Mouse (Mus musculus) MN1 (cell line): Measurements from ENCODE around the gene Gse1.

Experiments
- DNase-seq: peaks from one replicate; pipeline ENCODE4 v3.0.0-alpha.2; 2016; ENCODE audit warnings: low spot score

Gse1 gene

DNA sequence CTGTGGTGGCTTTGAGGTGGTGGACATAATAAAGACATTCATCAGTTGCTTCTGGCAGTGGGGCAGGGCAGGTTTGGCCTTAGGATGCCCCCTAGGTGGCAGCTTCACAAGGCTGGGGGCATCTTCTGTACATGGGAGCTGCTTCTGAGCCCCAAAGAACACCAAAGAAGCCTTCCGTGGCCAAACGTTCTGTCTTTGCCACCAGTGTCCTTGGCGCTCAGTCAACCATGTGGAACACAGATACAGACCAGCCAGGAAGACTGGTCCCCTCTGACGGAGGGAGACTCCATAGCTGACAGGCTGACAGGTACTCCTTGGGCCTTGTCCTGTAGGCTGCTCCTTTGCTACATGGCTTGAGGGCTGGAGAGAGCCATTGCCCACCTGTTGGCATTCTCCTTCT lies 45.2 kb downstream of the Gse1 start:
- no peak for DNase-seq

DNA sequence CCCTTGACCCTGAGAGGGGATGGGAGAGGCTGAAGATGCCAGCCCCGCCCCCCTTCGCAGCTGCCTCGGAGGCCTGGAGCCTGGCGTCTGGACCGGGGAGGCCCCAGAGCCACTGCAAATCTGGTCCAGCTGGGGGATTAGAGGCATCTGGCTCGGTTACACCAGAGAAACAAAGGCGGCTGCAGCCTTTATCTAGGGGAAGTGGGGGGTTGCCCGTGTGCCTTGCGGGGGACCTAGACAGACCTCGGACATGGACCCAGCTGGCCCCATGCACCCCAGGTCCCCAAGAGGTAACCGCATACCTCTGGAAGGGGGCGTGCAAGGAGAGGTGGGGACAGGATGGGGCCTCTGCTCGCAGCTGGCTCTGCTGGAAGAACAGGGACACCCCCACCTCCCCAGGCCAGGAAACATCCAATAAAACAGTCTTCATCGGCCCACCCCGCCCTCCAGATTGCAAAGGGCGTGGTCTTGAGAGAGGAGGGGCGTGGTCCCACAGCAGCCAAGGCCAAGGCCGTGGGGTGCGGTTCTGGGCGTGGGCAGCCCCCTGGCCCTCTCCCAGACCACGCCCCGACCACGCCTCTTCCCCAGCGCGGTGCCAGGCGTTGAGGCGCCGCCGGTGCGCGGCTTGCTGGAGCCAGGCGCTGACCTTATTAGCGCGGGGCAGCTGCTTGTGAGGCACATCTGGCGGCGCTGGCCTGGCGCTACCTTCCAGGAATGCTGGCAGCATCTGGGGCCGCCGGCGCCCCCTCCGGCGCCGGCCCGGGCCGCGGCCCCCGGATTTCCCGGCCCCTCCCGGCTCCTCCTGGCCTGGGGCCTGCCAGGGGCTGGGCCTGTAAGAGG lies 48.0 kb downstream of the Gse1 start:
- peak; percentile 99 for DNase-seq

DNA sequence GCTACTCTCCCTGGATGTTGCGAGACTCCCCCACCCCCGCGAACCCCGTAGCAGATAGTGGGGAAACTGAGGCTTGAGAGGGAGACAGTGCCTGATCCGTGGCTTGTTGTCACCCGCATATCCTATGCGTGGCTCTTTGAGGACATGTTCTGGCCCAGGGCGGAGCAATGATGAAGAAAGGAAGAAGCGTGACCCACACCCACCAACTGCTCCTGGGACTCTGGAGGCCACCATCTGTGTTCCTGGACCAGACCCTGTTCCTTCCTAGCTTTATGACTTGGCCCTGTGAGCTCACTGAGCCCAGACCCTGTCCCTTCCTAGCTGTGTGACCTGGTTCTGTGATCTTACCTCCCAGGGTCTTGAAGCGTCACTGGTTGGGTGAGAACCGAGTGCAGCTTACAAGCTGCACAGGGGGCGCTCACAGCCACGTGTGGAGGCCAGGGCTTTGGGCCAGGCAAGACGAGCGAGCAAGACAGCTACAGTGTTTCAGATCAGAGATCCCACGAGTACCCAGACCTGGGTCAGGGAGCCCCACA lies 48.7 kb downstream of the Gse1 start:
- DNase-seq, result peak; percentile 83

DNA sequence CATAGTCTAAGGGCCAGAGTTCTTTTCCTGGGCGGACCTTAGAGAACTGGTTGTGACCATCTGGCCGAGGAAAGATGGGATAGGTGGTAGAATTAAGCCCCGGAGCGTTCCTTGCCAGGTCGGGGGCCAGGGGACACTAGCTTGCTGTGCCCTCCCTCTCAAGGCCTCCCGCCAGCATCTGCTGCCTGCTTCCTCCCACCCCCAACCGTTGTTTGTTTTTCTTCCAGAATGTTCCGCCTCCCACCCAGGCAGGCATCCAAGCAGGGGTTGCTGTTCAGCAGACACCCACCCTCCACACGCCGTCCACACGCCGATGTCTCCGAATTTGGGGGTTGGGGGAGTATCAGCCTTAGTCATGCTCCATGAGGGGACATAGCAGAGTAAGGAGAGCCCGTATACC lies 49.8 kb downstream of the Gse1 start:
- DNase-seq, result no peak

DNA sequence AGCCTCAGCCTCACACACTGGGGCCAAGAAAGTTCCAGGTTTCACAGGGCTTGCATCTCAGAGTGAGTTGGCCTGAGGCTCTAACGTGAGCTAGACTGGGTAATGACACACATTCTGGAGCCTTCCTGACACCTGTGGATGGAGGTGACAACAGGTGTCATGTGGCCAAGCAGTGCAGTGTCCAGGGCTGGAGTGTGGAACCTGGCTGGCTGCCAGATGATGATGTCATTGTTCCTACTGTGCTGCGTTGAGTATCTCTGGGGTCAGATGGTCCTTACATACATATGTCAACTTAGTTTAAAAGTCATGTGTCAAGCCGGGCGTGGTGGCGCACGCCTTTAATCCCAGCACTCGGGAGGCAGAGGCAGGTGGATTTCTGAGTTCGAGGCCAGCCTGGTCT lies 51.2 kb downstream of the Gse1 start:
- DNase-seq, result peak; percentile 71

DNA sequence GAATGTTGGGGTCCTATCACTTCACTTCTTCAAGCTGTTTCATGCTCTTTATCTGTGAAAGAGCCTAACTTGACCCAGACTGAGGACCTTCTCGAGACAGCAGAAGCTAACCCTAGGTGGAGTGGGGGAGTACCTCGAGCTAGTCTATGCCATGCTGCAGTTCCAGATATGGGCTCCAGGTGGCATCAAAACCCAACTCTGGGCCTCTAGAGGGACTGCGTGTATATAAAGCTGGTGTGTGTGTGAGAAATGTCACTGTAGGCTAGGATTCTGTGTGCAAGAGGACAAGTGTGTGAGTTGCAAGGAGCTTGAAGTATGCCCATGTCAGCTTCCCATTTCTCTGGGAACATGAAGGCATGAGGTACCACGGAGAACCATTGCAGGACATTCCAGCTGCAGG lies 53.2 kb downstream of the Gse1 start:
- DNase-seq, result peak; percentile 91

DNA sequence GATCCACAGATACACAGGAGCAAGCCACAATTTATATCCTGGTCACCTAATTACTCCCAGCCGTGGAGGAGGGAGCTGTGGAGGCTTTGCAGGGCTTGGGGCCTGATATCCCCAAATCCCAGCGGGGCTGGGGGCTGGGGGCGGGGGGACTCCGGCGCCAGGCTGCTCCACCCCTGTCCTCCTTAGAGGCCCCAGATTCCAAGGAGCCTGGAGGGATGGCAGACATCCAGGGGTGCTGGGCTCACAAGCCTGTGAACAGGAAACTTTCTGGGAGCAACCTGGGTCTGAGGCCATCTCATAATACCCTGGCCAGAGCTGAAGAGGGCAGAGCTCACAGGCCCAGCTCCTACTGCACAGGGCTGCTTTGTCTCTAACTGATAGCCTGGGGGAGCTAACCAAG lies 54.2 kb downstream of the Gse1 start:
- peak; percentile 66 for DNase-seq

DNA sequence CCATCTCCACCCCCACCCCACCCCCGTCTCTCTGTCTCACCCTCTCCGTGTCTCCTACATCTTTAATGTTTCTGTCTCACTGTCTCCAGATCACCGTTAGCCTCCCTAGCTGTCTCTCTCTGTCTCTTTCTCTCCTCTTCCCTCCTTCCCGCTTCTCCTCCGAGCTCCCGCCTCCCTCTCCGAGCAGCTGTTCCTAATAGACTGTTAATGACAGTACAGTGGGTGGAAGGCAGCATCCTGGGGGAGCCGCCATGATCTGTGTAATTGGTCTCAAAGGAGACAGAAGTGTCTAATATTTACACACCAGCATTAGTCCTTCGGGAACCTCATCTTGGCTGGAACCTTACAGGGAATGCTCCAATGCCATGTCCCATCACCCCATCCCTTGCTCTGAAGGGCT lies 56.0 kb downstream of the Gse1 start:
- DNase-seq, result no peak

DNA sequence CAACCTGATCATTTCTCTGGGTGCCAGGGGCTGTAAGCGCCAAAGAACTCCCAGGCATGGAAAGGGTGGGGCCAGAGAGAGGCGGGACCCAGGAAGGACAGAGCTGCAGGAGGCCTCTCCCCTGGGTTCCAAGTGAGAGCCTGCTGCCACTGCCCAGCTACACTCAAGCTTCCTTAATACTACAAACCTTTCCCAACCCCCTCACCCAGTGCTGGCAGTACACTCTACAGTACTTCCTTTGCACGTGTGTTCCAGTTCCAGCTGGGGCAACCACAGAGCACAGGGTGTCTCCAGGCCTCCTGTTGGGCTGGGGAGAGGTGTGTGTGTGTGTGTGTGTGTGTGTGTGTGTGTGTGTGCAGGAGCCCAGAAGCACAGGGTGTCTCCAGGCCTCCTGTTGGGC lies 56.8 kb downstream of the Gse1 start:
- peak; percentile 77 for DNase-seq

DNA sequence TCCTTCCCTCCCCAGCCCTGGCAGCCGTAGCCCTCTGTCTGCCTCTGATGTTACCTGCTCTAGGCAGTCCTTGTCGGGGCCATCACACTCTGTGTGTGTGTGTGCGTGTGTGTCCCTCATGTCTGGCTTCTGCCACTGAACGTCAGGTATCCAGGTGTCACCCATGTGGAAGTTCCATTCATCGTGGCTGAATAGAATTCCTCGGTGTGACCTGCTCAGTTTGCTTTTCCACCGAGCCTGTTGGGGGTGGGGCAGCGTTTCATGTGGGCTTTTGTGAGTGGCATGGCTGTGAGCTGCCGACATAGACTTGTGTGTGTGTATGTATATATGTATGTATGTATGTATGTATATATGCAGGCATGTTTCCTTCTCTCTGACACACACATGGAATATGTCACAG lies 57.6 kb downstream of the Gse1 start:
- DNase-seq, result no peak

DNA sequence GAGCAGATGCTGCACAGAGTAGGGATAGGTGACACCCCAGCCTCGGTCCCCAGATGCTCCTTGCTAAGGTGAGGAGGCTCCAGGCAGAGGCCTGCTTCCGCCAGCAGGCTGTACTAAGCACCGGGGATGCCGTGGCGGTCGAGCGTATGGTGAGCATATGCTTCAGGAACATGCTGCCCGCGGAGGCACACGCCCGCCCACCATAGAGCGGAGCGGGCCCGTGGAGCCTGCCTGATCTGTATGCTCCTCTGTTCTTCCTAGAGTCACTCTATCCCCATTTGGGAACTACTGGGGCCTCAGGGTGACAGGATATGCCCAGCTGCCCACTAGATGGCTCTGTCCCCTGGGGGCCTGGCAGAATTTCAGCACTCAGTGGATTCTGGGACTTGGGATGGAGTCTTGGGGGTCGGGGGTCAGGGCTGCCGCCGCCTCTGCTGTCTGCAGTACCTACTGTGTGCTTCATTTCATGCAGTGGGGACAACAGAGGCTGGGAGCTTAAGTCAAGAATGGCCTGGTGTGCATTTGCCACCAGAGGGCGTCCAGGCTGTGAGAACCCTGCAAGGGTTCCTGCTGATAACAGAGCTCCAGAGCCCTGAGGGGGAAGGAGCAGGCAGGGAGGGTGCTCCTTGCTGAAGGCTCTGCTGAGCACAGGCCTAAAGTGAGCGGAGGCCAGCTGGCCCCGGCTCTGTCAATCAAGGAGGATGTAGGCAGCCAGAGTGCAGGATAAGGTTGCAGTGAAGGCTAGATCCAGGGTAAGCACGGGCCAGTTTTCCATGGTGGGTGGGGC lies 60.1 kb downstream of the Gse1 start:
- peak; percentile 91 for DNase-seq

DNA sequence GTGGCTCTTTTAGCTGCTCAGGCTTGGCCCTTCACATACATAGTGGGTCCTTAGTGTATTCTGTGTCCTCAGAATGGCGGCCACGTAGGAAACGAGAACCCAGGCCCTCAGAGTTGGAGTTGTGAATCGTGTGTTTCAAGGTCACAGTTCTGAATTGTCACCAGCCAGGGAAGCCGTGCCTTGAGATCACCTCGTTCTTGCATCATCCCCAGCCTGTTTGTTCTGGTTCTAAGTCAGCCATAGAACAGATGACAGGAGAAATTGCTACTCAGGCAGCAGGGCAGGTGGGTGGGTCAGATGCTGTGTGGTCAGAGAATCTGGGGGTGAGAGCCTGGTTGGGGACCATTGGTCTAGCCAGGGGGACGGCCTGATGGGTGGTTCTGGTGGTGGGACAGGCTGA lies 60.9 kb downstream of the Gse1 start:
- DNase-seq, result no peak

DNA sequence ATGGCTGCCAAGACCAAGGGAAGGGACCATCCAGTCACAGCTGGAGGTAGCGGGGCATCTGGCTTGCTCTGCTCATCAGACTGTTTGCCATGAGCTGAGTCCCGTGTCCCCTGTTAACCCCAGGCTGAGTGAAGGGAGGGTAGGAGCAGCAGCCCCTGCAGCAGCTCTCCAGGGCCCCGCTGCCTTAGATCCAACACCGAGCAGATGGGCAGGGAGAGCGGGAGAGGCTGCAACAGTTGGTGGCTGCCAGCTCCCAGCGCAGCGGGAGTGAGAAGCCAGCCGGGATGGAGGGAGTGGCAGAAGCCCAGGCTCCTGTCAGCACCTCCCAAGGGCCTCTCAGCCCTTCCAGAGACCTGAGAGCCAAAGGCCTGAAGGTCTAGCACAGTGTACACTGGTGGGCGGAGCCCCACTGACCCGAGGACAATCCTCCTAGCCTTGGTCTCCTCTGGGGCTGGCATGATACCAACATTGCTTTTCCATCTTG lies 61.5 kb downstream of the Gse1 start:
- DNase-seq, result peak; percentile 88

DNA sequence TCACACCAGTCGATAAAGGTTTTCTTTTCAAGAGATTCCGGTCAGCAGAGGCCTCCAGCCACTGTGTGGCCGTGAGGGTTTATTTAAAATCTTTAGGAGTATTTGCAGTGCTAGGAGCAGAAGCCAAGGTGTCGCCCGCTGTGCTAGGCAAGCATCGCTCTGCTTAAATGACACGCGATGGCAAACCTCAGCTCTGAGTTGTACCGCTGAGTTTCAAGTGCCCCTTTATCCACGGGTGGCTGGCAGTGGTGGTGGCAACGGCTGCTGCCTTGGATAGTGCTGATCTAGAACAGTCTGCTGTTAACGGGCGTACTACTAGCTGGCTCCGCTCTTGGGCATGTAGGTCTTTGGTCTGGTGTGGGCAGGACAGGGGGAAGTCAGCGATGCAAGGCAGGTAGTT lies 62.4 kb downstream of the Gse1 start:
- DNase-seq, result no peak

DNA sequence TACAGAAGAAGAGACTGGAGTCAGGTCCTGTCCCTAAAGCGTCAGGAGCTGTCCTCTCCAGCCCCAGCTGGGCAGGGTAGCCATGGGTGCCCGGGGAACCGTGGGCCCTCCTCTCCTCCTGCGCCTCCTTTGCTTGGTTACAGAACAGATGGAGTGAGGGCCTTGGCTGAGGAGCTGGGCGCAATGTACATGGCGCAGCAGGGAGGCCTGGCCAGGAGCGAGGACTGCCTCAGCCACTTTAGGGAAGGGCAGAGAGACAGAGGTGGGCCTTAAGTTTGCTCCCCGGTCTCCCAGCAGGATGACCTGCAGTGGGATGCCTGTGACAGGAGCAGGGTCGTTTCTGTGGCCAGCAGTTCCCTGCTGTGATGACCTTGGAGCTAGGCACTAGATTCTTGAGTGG lies 63.4 kb downstream of the Gse1 start:
- no peak for DNase-seq

DNA sequence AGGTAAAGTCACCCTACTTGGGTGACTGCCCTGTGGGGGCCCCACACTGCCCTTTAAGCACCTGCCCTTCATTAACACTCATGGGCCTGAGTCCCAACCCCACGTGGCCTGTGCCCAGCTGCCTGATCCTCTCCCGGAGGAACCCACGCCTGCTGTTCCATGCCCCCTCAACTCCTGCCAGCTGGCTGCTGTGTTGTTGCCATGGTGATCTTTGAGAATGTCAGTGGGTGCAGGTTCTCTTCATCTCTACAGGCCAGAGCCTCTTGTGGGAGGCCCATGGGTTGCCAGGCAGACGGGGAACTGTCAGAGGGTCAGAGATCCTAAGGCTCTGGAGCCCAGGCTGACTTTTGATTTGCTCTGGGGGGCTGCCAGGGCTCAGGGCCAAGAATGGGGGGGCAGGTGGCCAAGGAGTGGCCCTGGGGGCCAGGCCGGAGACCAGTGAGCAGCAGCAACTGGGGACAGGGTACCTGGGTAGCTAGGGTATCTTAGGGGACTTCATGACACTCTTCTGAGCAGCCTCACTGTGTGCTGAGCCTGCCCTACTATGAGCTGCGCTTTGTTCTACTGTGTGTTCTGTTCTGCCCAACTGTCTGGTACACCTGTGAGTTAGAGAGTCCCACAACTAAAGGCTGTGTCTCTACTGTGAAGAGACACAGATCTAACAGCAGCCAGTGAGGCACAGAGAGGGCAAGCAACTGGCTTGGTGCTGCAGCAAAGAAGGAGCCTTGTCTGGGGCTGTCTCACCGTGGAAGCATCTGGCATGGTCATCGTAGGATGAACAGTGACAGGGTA lies 64.3 kb downstream of the Gse1 start:
- peak; percentile 92 for DNase-seq

DNA sequence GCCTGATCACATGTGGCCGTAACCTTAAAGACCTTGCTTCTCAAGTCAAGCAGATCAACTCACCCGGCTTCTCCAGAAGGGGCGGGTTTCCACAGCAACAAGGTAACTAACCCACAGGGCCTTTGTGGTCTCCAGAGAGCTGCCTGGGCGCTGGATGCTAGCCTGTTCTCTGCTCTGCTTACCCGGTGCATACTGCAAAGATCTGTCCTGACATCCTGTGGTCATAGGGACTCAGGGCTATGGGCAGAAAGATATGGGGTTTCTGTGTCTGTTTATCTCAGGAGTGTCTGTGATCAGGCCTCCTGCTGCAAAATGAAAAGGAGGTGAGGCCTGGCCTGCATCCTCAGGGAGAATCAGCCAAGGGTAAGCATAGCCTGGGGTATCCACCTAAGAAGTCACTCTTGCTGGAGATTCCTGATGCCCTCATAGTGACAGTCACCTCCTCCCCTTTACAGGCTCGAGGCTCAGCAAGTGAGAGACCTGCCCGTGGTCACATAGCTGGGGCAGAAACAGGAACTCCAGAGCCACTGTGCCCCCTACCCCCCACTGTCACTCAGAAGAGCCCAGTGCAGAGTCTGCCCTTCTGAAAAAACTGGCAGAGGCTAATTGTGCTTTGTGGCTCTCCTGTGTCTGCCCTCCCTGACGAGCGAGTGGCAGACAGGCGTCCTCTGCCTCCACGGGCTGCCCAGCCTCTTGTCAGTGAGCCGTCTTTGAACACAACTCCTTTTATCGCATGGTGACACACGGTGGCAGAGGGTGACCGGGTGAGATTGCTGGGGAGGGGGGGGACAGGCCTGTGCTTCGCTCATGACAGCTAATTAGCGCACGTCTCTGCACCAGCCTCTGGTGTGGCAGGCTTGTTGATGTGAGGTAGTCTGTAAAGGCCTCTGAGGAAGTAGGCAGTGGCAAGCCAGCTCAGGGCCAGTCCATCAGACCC lies 65.4 kb downstream of the Gse1 start:
- no peak for DNase-seq

DNA sequence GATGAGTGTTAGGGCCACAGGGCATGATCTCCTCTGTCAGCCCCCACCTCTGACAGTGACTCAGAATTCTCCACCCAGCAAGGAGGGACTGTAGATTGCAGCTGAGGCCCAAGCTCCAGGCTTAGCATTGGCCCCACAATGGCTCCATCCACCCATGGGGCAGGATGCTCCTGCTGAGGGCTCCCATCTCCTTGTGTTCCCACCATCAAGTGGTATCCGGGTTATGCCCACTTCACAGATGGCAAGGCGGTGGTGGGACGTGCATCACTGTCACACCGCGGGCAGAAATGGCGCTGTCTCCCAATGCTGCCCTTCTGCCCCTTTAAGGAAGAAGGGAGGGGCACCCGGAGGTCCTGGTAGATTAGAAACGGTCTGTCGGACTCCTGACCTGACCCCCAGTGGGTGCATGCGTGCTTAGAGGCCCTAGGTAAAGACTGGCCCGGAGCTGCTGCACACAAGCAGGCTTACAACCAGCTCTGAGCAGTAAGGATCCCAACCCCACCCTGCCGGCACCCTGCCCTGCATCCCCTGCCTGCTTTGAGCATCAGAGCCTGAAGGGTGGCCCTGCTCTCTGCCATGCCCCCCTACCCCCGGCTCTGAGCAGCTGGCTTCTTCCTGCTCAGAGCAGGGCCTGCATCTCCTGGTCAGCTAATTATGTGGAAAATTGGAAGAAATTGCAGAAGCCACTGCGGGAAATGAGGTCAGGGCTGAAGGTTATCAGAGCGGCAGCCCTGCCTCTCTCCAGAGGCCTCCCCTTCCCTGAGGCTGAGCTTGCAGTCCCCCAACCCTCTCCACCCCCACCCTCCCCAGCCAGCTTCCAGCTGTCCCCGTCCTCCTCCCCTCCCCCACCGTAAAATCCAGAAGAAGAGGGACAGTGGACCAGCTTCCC lies 67.0 kb downstream of the Gse1 start:
- peak; percentile 88 for DNase-seq

DNA sequence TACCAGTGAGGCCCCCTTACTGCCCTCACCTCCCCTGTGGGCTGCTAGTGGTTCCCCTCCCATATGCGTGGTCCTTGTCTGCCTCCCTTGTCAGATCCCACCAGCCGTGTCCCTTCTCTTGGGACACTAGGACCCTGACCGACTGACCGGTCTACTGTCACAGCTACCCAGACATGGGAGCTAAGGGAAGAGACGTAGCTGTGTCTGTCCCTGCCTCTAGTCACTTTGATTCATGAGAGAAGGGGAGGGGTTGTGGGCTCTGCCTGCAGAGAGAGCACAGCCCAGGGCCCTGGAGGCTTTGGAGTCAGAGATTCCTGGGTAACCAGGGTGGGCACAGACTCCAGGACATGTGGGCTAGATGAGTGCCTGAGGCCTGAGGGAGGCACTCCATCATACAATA lies 68.7 kb downstream of the Gse1 start:
- DNase-seq, result no peak
